Mouse (Mus musculus): Measurements from ENCODE around the gene Fam3b.

Gene Fam3b

DNA sequence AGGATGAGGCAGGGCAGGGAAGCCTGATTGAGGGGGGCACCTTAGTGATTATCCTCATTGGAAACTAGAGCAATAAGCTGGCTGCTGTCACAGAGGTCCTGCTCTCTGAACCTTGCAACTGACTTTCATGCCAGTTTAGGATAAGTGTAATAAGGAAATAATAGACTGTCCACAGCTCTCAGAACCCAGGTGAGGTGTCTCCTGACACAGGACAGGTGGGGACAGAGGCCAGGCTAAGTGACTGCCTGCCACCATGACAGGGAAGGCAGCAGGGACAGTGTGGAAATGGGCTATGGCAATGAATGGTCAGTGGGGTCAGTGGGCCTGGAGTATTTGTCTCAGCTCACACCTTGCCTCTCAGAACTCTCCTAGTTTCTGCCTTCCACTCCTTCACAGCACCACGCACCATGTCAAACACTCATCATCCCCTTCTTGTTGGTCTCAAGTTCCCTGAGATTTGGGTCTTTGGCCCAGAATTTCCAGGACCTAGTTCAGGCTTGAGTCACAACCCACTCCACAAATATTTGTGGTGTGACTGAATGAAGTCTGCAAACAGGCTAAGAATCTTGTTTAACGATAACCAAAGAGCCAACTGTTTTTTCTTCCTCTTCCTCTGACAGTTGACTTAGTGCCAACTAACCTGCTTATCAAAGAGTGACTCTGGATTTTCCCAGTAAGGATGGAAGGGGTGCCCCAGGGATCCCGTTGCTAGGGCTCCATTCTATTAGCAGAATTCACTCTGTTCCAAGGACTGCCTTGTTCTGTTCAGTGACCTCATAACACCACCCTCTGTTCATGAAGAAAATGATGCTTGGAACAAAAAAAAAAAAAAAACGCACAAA, at the start of gene Fam3b:
Gene Fam3b (minus strand): TSS at position 718 of the 842 bp plus-strand sequence.
- no peak for DNase-seq (ENCODE audit: low spot score)

DNA sequence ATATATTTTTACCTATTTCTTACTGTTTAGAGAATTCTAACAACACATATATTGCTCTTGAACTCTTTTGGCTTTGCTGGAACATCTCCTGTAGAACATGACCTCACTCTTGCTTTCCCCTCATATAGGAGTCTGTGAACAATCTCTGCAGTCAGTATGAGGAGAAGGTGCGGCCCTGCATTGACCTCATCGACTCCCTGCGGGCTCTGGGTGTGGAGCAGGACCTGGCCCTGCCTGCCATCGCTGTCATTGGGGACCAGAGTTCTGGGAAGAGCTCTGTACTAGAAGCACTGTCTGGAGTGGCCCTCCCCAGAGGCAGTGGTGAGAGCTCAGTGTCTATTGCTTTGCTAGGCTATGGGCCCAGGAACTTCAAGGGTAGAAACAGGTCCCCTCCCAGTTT, 29.7 kb upstream of the Fam3b start:
- no peak for DNase-seq (ENCODE audit: low spot score)

DNA sequence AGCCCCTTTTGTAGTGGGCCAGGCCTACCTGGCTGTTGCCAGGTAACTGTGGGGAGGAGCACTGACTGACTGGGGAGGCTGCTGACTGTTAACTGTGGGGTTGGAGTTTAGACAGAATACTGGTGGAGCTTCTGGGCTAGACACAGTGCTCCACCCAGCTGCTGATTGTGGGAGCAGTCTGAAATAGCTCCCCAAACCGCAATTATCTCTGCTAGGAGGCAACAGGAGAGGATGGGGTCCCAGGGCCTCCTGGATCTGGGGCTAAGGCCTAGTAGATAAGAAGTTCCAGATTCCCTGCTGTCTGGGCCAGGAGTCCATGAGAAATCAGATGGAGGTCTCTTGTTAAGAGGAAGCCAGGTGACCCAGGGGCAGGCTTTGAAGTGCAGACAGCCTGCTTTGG, 22.2 kb upstream of the Fam3b start:
- no peak for DNase-seq (ENCODE audit: low spot score)

DNA sequence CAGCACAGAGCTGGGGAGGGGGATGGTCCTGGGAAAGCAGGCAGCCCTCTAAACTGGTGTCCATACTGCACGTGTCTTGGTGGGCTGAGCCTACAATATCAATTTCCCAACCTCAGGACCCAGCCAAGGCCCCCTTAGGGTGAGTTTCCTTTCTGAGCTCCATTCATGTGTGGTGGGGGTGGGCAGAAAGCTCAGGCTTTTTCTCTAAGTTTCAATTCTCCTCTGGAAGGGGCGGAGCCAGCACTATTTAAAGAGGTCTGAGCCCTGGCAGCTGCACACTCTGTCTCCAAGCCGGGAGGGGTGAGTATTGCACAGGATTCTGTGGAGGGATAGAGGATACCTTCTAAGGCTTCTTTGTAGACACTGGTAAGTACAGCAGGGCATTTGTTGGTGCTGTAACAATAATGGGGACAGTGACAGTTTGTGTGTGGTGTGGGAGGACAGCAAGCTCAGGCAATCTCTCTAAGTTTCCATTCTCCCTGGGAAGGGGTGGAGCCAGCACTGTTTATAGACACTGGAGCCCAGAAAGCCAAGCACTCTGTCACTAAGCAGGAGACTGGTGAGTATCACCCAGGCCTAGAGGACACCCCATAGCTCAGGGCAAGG, 21.3 kb upstream of the Fam3b start:
- peak; percentile 68 for DNase-seq (ENCODE audit: low spot score)

DNA sequence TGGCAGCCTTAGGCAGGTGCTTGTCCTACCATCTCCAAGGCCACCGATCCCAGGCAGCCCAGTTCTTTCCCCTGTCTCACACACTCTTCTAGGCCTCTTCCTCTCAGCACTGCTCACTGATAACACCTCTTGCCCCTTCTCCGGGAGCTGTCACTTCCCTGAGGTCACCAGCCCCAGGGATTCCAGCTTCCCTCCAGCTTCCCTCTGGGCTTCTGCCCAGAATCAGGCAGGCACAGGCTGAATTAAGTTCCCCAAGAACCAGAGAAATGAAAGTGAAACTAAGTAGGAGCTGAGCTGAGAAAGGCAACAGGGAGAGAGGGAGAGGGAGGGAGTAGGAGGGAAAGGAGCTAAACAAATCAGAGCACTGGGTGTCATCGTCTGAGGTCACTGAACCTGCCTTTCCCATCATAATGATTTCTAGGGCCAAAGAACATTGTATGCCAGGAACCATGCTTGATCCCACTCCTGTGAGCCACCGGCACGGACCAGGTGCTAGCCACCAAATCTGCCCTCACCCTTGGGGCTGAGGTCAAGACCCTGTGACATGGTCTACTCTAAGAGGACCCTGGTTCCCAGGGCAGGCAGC, 20.4 kb upstream of the Fam3b start:
- peak; percentile 47 for DNase-seq (ENCODE audit: low spot score)

DNA sequence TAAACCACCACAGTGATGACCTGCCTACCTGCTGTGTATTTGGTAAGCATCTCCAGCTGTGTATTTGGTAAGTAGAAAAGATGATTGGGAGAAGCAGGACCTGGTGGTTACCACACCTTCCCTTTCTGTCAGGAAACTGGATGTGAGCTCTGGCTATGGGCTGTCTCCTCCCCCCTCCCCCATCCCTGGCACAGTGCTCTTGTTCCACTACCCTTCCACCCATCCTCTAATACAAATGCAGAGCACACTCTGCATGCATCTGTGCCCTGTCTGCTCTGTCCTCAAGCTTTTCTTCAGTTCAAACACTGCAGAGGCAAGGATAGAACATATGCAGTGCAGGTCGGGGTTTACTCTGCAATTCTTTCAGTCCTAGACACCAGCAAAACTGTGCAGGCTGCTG, 19.8 kb upstream of the Fam3b start:
- DNase-seq (ENCODE audit: low spot score): peak; percentile 13

DNA sequence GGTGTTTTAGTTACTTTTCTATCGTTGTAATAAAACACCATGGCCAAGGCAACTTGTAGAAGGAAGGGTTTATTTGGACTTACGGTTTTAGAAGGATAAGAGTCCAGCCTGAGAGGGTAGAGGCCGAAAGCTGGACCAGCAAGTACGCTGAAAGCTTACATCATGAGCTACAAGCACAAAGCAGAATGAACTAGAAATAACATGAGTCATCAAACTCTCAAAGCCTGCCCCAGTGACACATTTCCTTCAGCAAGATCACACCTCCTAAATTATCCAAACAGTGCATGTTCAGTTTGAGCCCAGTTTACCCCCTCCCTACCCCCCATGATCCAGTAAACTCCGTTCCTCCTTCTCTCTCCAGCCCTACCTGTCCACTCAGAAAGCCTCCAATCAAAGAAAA, 19.1 kb upstream of the Fam3b start:
- no peak for DNase-seq (ENCODE audit: low spot score)

DNA sequence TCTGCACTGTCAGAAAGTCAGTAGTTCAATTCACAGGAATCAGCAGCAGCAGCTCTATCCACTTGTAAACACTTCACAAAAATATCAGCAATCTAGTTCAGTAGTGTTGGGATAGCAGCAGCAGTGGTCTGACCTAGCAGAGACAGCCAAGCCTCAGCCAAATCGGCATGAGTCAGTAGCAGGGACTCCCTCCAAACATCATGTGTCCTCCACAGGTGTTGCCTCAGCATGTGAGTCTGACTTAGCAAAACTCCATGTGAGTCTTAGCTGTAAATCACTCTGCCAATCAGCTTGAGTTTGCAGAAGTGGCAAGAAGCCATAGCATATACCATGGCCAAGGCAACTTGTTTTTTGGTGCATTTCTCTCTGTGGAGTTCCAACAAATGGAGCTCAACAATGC, 18.5 kb upstream of the Fam3b start:
- DNase-seq (ENCODE audit: low spot score): no peak

DNA sequence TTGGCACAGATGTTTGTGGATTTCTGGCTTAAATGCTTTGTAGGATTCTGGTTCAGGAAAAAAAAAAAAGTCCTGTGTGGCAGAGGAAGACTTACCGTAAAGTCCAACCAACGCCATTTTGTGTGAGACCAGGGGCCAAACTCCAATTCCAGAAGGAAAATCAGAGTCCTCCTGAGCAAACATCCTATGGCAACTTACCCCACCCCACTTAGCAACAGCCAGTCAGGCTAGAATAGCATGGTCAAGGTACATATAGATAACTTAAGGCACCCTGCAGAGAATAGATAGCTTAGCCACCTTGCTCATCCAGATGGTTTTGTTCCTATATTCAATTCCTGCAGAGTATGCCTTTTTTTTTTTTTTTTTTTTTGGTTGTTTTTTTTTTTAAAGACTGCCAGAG, 14.6 kb upstream of the Fam3b start:
- DNase-seq (ENCODE audit: low spot score): no peak

DNA sequence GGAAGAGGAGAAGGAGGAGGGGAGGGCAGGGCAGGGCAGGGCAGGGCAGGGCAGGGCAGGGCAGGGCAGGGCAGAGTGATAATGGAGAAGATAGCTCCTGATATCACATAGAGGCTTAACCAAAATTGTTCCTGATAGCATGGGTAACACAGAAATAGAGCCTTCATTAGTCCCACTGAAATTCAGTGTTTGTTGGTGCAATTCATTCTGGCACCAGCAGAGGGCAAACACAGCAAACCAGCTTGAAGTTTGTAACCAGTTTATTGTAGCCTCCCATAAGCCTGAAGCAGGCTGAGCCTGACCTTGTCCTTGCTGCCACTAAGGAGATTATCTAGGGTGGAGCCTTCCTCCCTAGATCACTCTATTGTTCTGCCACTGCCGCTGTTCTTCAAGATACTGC, 8.4 kb upstream of the Fam3b start:
- peak; percentile 61 for DNase-seq (ENCODE audit: low spot score)

DNA sequence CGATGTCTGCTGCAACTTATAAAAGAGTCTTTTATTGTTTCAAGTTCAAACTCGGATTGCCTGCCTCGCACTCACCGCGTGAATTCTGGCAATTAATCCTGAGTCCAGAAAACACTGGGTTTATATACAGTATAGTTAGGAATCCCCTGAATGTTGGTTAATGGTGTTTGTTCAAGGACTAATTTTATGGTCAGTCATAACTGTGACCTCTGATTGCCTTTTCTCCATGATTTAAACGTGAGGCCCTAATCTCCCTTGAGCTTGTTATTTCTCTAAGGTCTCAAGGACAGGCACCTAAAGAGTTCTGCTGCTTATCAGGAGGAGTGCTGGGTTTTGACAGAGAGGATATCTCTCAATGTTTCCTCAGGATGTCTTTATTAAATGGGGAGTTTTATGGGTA, 7.4 kb upstream of the Fam3b start:
- no peak for DNase-seq (ENCODE audit: low spot score)

DNA sequence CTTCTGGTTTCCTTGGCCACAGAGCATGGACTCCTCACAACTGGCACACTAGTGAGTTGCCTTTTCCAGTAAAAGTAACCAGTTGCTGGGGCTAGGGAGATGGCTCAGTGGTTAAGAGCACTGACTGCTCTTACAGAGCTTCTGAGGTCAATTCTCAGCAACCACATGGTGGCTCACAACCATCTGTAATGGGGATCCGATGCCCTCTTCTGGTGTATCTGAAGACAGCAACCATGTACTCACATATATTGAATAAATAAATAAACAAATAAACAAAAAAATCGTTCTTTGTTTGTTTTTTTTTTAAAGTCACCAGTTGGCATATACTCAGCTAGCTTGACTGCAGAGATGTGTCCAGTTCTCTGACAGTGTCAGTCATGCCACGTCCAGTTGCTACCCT, 1.7 kb upstream of the Fam3b start:
- no peak for DNase-seq (ENCODE audit: low spot score)

DNA sequence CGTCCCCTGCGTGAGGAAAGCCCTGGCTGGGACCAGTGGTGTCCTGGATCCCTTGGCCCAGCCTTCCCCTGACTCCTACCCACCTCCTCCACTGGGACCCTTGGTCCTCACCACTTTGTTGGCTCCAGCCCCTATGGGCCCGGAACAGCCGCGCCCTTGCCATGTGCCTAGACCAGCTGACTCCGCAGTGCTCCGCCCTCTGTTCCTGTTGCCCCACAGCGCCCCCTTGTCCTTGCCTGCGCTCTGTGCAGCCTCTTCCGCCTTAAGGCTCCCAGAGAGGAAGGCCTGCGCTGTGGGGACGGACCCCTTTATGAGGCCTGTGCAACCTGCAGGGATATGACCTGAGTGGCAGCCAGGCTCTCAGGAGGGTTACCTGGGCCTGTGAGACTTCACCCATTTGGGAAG, 2.3 kb downstream of the Fam3b start:
- no peak for DNase-seq (ENCODE audit: low spot score)

DNA sequence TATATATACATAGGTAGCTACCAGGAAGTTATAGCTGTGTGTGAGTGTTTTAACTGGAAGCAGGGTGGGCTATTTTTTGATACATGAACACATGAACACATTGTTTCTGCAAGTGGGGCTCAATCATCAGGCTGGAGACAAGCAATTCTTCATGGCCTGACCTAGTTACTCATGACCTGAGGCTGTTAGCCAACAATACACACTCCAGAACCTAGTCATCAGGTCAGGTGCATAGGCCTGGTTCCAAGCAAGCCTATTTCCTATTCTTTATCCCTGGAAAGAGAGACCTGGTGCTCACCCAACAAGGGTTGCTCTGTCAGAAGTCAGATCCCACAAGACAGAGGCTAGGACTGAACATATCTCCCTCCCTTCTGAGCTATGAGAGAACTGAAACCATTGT, 3.1 kb downstream of the Fam3b start:
- DNase-seq (ENCODE audit: low spot score): no peak

DNA sequence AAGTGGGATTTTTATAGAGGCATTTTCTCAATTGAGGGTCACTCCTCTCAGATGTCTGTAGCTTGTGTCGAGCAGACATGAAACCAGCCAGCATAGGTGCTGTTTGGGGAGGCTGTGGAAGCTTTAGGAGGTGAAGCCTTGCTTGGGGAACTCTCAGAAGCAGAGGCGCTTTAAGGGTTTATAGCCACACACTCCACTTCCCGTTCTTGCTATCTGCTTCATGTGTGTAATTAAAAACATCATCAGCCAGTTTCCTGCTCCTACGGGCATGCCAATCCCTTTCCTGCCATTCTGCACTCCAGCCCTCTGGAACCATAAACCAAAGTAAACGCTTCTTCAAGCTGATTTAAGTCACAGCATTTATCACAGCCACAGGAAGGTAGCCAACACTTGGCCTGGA, 3.8 kb downstream of the Fam3b start:
- no peak for DNase-seq (ENCODE audit: low spot score)

DNA sequence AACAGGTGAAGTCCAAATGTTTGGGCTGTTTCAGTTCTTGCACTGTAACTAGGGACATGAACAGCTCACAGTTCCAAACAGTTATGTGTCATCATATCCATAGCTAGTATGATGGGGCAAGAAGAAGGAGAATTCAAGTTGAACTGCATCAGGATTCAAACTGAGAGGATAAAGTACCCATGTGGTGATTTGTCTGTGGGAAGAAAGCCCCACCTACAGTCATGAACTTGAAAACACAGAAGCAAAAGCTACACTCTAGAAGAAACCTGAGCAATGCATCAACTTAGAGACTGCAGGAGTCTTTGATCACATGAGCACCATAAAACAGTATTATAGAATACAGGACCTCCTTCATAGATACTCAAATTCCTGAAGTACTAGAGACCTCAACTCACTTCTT, 6.8 kb downstream of the Fam3b start:
- no peak for DNase-seq (ENCODE audit: low spot score)

DNA sequence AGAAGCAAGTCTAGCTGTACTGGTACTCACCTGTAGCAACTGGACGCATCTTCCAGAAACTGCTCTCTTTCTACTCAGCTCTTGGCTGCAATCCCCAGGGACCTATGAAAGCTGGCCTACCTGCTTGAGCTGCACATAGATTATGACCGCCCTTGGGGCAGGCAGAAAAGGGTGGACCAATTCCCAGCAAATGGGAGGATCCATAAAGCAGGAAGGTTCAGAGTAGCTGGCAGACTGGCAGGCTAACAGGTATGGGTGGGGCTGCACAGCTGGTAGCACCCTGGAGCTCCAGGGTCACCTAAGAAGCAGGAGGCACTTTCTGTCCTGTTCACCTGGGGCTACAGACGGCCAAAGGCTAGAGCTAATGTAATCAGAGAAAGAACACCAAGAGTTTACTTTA, 9.8 kb downstream of the Fam3b start:
- DNase-seq (ENCODE audit: low spot score): no peak

DNA sequence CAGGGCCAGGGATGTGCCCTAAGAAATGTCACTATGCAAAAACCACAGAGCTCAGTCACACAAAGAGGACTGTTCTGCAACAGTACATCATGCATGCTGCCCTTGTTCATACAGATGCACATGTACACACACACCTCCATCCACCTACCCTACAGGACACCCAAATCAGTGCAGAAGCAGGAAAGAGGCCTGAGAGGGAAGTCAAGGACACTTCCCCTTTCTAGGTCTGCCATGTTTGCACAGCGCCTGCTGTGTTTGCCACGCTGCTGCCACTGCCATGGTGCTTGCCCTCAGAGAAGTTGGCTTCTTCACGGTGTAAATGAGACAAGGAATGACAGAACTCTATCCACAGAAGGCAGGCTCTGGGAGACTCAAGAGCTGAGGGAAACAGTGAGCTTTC, 10.8 kb downstream of the Fam3b start:
- no peak for DNase-seq (ENCODE audit: low spot score)

DNA sequence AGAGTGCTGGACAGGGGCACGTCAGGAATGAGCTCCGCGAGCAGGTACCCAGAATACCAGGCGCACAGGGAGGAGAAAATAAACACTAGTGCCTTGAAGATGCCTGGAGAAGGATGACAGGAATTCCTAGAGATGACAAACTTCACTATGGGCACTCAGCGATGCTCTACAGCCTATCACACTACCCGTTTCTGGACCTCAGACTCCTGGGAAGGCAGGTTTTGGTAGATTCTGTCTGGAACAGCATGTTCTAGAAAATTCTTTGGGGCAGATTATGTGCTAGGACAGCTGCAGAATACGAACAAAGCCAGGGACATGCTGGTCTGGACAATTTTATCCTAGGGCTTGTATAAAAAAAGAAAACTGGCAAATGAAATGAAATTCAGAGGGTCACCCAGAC, 13.7 kb downstream of the Fam3b start:
- no peak for DNase-seq (ENCODE audit: low spot score)

DNA sequence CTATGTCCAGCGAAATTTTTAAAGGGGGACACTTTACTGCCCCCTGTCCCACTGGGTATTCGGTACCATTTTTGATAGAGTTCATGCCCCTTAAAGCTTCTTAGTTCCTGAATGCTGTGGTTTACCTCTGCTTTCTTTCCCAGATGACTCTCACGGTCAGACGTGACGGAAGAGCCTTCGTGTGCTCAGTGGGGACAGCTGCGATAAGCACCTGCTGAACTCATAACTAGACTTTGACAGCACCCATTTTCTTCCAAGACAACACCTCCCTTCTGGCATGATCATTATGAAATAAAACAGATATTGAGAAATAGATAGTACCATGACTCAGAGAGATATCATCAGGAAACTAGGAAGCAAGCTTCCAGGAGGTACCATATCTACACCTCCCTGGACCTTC, 15.2 kb downstream of the Fam3b start:
- DNase-seq (ENCODE audit: low spot score): no peak

DNA sequence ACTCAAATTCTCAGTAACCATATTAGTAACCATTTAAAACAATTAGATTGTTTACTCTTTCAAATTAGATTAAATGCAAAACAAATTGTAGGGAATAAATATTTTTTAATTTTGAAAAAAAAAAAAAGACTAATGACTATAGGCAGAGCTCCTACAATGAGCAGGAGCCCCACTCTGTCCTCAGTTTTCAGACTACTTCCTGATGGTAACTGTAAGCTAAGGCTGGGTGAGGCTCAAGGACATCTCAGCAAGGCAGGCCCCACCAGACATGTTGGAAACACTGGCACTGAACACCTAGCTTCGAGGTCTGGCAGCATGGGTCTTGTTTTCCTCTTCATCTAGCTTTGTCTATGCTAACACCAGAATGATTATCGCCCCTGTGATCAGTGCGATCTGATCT, 16.5 kb downstream of the Fam3b start:
- no peak for DNase-seq (ENCODE audit: low spot score)

DNA sequence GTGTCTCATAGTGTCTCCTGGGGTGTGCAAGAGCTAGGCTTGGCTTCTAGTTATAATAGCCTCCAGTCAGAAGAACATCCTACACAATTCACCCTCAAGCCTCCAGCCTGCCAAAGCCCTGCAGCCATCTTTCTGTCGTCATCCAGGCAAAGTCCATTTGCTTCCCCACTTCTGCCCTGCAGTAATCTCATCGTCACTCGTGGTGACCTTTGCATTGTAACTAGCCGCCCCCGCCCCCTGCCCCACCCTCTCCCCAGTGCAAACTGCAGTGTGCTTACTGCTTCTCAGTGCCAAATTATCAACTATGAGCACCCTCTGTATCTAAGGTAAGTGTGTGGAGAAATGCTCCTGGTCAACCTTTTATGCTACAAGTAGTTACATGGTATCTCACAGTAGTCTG, 16.9 kb downstream of the Fam3b start:
- DNase-seq (ENCODE audit: low spot score): no peak

DNA sequence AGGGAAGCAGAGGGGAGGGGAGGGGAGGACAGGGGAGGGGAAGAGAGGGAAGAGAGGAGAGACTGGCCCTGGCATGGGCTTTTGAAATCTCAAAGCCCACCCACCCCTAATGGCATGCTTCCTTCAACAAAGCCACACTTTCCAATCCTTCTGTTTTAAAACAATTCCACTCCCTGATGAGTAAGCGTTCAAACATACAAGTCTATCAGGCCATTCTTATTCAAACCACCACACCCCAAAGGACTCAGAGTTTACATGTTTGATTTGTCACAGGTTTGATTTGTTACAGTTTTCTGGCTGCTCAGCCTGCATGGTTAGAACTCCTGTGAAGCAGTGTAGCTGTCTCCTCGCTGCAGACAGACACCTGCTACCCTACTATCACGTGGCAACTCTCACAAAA, 18.6 kb downstream of the Fam3b start:
- no peak for DNase-seq (ENCODE audit: low spot score)

DNA sequence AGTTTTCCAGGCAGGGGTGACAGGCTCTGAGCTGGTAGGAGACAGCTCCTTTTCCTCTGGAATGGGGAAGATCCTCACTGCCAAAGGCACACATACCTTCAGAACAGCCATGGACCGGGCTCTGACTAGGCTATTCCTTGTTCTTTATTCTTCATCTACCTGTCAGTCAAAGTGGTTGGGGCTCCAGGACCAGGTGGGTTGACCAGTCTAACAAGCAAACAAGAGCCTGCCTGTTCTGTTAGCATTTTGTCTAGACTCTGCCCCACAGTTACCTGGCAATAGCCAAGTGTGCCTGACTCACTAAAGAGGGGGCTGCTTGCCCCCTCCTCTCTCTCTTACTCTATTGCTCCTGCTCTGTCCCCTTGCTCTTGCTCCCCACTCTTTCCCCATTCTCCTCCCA, 22.2 kb downstream of the Fam3b start:
- no peak for DNase-seq (ENCODE audit: low spot score)
